Mouse (Mus musculus): ENCODE measurements around the gene Zbtb34. TPM values are rescaled to one million over a fixed set of nuclear protein-coding genes. Genes with fewer than 3 reads are reported as not detected.

The Zbtb34 gene
- polyA plus RNA-seq (2015; fragmentation: Illumina TruSeq; extraction: RNeasy Lipid Tissue Mini Kit (QIAGEN cat#74804); ENCODE audit: low read depth, low replicate concordance), result 6.6 TPM

DNA sequence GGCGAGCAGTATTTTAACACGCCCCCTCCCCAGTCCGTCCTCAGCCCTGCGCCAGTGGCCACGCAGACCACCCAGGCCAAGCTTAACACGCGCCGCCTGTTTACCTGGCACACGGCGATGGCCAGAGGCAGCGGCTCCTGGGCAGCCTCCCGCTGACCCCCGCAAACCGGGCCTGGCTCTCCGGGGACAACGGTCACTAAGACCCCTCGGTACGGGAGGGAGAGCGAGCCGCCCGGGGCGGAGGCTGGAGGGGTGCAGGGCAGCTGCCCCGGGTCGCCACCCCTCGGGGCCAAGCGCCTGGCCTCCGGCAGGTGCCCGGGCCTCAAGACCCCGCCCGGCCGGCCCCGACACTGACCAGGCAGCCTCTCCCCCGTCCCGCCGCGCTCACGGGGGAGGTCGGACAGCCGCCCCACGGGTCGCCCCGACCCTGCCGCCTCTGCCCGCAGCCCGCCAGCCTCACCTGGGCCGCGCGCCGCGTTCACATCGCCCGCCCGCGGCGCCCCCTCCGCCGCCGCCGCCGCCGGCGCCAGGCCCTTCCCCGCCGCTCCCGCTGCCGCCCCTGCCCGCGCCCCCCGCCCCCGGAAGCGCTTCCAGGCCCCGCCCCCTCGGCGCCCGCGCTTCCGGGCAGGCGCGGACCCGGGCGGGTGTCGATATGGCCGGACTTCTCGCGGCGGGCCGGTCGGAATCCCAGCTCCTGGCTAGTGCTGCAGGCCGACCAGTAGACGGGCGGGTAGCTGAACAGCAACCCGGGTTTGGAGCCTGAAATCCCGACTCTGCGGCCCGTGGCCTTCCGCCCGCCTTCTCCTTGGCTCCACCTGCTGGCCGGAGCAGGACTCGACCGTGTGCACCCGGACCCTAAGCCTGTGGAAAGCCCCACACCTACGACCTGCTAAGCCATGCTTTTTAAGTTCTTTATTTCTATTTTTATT, at the start of gene Zbtb34:
TSS of gene Zbtb34 (minus strand) at position 554 of the 929 bp plus-strand sequence.

DNA sequence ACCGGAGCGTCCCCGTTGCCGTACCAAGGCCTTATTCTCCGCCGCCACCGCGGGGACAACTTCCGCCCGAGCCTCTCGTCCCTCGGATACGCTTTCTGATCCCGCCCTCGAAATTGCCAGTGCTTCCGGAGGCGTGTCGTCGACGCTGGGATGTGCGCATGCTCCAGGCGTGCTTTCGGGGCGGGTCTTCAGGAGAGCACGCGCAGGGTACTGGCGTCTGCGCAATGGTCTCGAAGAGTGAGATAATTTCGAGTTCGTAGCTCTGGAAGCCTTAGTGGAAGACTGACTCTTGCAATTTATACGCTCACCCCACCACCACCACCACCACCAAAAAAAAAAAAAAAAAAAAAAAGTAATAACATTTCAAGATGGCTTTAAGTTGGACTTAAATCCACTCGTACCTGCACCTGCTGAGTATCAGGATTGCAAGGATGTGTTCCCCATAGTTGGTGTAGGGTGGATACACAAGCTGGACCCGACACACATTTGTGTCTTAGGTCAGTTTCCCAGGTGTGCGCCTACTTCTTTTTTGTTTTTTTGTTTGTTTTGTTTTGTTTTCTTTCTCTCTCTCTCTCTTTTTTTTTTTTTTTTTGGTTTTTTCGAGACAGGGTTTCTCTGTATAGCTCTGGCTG, 37.5 kb upstream of the Zbtb34 start, which contains the start of gene Zbtb43:
TSS of gene Zbtb43 (minus strand) at position 94 of the 632 bp plus-strand sequence.

DNA sequence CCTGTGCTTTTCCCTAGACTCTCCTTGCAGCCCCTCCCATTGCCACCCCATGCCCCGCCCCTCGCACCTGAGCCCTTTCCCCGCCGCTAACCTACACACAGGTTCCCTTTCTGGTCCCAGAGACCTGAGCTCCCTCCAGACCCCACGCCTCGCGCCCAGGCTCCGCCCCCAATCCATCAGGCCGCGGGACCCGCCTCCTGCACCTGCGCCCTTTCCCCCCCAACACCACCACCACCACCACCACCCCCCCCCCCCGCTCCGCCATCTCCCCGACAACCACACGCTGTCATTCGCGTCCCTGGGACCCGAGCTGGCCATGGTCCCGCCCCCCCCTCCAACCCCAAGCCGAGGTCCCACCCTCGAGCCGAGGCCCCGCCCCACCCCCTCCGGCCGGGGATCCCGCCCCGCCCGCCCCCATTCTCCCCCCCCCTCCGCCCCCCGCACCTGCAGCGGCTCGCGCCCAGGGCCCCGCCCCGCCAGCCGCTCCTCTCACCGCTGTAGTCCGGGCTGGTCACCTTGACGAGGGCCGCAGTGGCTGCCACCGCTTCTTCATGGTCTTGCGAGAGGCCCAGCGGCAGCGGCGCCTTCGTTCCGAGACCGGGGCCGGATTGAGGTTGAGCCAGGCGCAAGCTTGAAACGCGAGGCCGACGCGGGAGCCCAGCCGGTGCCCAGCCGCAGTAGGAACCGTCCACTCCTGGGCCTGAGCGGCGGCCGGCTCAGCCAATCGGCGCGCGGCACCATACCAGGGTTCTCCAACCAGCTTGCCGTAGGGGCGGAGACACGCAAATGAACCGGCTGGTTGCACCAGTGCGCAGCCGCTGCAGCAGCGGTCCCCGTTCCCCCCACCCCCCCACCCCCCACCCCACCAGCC, 60.1 kb downstream of the Zbtb34 start, which contains the start of gene Ralgps1:
TSS of gene Ralgps1 (minus strand) at position 710 of the 871 bp plus-strand sequence.

Other genes with a start within 250 kb of the Zbtb34 start
- gene Angptl2, start 215.3 kb downstream of the Zbtb34 start, polyA plus RNA-seq (2015; fragmentation: Illumina TruSeq; extraction: RNeasy Lipid Tissue Mini Kit (QIAGEN cat#74804); ENCODE audit: low read depth, low replicate concordance), result 2.7 TPM
- 34.7 TPM for gene Ralgps1, start 59.8 kb downstream of the Zbtb34 start, polyA plus RNA-seq (2015; fragmentation: Illumina TruSeq; extraction: RNeasy Lipid Tissue Mini Kit (QIAGEN cat#74804); ENCODE audit: low read depth, low replicate concordance)
- 15.4 TPM for gene Zbtb43, start 37.2 kb upstream of the Zbtb34 start, polyA plus RNA-seq (2015; fragmentation: Illumina TruSeq; extraction: RNeasy Lipid Tissue Mini Kit (QIAGEN cat#74804); ENCODE audit: low read depth, low replicate concordance)
- 0.51 TPM for gene Lmx1b, start 209.2 kb upstream of the Zbtb34 start, polyA plus RNA-seq (2015; fragmentation: Illumina TruSeq; extraction: RNeasy Lipid Tissue Mini Kit (QIAGEN cat#74804); ENCODE audit: low read depth, low replicate concordance)